Mouse (Mus musculus) macrophage (primary cell): Measurements from ENCODE around the gene Znrd1. TPM values are rescaled to one million over a fixed set of nuclear protein-coding genes. Genes with fewer than 3 reads are reported as not detected.
A peak's percentile ranks its signal among the peaks of the same experiment; 100 is the strongest.

Source experiments
- H3K27ac ChIP-seq: fragments of 350-480 bp; formaldehyde crosslinking; 2 replicates; pipeline ENCODE4 v1.9.0; 2021
- H3K36me3 ChIP-seq: fragments of 350-480 bp; formaldehyde crosslinking; 2 replicates; pipeline ENCODE4 v1.9.0; 2021; ENCODE audit errors: inconsistent target
- H3K4me3 ChIP-seq: fragments of 350-480 bp; formaldehyde crosslinking; 2 replicates; pipeline ENCODE4 v1.9.0; 2021; ENCODE audit errors: inconsistent target
- H3K79me2 ChIP-seq: fragments of 350-480 bp; formaldehyde crosslinking; 2 replicates; pipeline ENCODE4 v1.9.0; 2021; ENCODE audit errors: inconsistent target
- WGBS: methylation state at CpG from one replicate; pipeline ENCODE4 v1.1.7; 2026; ENCODE audit warnings: inconsistent platforms; ENCODE audit not compliant: missing documents; 5-methylcytosine and 5-hydroxymethylcytosine counted together
- polyA plus RNA-seq: library from polyadenylated mRNA; stranded (reverse); fragments of 250-400 nt; gene quantifications from 3 replicates; pipeline ENCODE4 v1.2.4, GENCODE M21; 2018; ENCODE audit warnings: inconsistent platforms

Znrd1 gene
- polyA plus RNA-seq, 1 experiment from 2014 or later = 17.7 TPM

DNA sequence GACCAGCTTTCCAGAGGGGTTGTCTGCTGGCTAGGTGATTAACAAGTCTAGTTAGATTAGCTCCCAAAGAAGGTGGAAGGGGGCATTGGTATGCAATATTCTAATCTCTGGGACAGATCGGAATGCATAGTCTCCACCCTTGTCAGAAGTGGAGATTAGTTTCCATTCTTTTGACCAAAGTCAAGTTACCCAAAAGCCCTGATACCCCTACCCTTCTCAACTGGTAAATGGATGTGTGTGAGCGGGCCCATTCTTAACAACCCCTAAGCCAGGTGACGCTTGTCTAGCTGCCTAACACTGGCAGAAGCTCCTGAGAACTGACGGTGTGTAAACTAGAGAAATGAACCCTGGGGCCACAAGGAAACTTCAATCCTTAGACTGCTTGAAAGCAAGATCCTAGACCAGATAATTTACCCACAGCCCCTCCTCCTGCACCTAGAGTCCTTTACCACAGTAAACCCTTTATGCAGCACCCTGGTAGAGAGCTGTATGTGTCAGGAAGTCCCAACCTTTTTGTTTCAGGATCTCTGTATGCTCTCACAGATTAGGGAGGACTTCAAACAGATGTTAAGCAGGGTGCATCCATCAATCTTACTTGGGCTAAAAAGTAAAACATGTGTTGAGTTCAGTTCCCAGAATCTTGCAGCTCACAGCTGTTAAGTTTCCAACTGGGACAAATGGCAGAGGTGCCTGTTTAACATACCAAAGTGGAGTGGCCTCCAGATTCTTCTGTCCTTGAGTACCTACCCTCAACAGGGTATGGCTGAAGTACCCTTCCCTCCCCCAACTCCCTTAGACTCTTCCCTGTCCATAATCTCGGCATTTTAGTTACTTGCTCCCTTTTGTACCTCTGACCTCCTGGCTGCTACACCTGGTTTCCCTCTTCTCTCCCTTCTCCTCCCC lies 24.1 kb upstream of the Znrd1 start:
- no peak overlapping the region for H3K27ac ChIP-seq

DNA sequence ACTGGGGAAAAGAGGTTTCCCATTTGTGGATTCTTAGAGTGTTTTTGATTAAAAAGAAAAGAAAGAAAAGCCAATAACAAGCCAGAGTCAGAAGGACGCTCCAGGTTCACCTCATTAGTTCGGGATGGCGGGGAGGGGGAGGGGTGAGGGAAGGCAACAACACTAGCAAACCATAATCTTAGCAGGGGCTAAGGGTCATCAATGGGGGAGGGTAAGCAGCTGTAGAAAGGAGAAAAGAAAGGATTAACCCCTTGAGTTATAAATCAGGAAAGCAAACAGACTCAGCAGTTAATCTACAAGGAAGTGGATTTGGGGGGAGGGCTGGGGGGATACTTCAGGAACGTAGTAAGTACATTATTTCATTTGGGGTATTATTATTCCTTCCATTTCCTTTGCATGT lies 23.5 kb upstream of the Znrd1 start:
- no peaks in the 10 kb centered on the region for H3K36me3 ChIP-seq
- no peak overlapping the region for H3K4me3 ChIP-seq
- no peak overlapping the region for H3K27ac ChIP-seq
- no peaks in the 10 kb centered on the region for H3K79me2 ChIP-seq
- 55% methylated on average over 4 of the region's 4 CpGs for WGBS

More for the DNA sequence above, 24.1 kb upstream of the Znrd1 start:
- no peaks in the 10 kb centered on the region for H3K36me3 ChIP-seq
- WGBS = 78% methylated on average over 5 of the region's 5 CpGs
- H3K4me3 ChIP-seq = no peak overlapping the region
- H3K79me2 ChIP-seq = no peaks in the 10 kb centered on the region

DNA sequence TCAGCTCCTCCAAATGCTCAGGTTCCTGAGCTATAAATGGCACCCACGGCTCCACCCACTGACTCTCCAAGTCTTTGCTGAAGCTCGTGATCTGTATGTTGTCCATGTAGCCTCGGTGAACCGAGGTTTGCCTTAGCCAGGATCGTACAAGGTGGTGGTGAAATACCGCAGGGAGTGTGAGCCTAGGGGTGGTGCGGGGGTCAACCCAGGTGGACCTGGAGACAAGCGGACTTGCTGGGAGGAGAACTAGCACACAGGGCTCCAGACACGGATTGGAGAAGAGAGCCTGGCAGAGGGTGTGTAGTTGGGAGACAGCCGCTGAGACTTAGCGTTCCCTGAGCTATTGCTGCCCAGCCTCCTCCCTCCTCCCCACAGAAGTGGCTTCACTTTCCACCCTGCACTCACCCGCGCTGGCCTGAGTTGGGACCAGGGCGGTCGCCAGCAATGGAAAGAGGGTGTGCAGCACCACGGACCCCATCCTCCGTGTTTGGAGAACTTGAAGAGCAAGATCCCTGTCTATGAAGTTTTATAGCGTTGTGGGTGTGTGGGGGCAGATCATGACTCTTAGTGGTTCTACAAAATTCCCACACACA lies 23.0 kb upstream of the Znrd1 start, which contains the start of gene 2410137M14Rik:
TSS of gene 2410137M14Rik (minus strand) at position 17 of the 593 bp plus-strand sequence.
- WGBS = 34% methylated on average over 18 of the region's 18 CpGs

DNA sequence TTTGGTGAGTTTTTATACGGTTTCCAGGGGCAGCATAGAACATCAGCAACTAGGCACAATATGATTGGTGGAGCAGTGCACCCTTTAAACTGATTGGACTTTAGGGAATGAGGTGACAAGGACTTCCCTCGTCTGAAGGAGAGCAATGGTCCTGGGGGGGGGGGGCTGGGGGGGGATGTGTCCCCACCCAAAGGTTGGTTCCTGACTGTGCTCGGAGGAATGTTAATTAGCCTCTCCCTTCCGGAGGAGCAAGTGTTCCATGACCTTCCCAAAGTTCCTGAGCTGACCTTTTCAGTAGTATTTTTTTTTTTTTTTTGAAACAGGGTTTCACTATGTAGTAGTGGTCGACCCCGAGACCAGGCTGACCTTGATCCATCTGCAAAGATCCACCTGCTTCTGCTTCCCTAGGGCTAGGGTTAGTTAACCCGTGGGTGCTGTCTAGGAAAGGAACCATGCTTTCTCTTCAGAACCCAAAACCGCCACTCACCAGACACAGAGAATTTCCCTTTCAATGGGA lies 15.0 kb upstream of the Znrd1 start:
- 88% methylated on average over 8 of the region's 8 CpGs for WGBS

More for the DNA sequence above, 23.0 kb upstream of the Znrd1 start, which contains the start of gene 2410137M14Rik:
- no peaks in the 10 kb centered on the region for H3K79me2 ChIP-seq
- no peak within 1 kb of the TSS for H3K4me3 ChIP-seq
- H3K27ac ChIP-seq = no peak within 1 kb of the TSS
- H3K36me3 ChIP-seq = no peaks in the 10 kb centered on the region

DNA sequence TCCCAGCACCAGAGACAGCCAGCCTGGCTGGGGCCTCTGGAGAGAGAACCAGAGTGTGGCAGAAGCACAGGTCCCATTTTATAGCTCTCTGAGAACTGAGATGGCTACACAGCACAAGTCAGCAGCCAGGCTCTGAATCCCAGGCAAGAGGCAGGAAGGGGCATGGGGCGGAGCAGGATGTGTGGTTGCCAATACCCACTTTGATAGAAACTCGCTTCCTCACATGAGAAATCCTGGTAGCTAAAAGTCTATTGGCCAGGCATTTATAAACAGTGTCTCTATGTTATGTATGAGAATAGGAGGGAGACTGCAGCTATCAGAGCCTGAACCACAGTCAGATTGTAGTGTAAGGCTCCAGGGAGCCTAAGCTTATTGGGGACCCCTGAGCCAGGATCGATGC lies 14.4 kb upstream of the Znrd1 start:
- WGBS = 48% methylated on average over 3 of the region's 3 CpGs
- no peak overlapping the region for H3K27ac ChIP-seq
- H3K4me3 ChIP-seq = no peak overlapping the region
- H3K36me3 ChIP-seq = no peaks in the 10 kb centered on the region
- H3K79me2 ChIP-seq = no peaks in the 10 kb centered on the region

More for the DNA sequence above, 15.0 kb upstream of the Znrd1 start:
- no peaks in the 10 kb centered on the region for H3K36me3 ChIP-seq
- H3K4me3 ChIP-seq = no peak overlapping the region
- no peaks in the 10 kb centered on the region for H3K79me2 ChIP-seq
- H3K27ac ChIP-seq = no peak overlapping the region

DNA sequence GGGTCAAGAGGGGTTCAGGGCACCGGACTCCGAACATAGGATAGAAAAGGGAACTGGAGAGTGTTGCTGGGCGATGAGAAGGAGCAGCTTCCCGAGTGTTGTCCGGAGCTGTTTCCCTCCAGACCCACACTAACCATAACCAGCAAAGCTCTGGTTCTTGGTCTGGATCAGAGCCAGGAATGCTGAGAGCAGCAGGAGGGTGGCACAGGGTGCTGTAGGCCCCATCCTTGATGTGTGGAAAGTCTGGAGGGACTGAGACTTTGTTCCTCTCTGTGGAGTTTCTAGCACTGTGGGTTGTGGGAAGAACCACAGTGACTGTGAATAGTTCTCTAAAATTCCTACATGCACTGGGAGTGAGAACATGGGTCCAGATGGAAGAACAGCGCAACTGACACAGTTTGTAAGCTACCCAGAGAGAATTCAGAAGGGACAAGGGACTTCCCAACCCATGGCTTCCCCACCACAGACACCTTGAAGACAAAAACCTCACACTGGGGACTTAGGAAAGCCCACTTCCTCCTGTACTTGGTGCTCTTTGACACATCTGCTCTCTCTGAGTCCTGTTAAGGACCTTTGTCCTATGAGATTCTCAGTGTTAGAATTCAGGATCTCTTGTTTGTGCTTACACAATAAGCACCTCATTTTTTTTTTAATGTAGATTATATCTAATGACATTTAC lies 13.0 kb upstream of the Znrd1 start:
- Histone ChIP-seq H3K79me2 (no peaks in the 10 kb centered on the region), H3K36me3 (no peaks in the 10 kb centered on the region), H3K27ac (no peak overlapping the region), H3K4me3 (no peak overlapping the region)
- whole genome bisulfite sequencing = 15% methylated on average over 6 of the region's 6 CpGs

DNA sequence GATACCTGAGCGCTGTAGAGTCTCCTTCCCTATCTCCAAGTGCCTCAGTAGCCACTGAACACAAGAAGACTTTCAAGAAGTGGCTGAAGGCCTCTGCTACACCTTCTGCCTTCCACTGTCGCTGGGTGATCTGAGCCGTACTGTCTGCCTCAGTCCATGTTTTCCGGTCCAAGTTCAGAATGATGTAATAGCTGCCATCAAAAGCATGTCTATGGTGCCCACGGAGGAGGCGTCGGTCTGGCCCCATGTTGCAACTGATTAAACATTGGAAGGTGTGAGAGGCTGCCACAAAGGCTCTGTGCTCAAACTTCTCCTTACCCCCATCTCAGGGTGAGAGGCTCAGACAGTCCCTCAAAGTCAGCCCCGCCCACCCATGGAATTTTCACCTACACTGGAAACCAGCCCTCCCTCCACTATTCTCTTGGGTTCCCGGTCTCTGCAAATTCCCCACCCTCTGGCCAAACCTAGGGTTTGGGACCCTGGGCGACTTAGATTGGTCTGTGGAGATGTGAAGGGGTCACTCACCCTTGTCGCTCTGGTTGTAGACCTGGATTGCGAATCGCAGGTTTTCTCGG lies 12.0 kb upstream of the Znrd1 start:
- Histone ChIP-seq H3K27ac (no peak overlapping the region), H3K4me3 (no peak overlapping the region), H3K79me2 (no peaks in the 10 kb centered on the region), H3K36me3 (no peaks in the 10 kb centered on the region)
- 80% methylated on average over 14 of the region's 14 CpGs for WGBS

DNA sequence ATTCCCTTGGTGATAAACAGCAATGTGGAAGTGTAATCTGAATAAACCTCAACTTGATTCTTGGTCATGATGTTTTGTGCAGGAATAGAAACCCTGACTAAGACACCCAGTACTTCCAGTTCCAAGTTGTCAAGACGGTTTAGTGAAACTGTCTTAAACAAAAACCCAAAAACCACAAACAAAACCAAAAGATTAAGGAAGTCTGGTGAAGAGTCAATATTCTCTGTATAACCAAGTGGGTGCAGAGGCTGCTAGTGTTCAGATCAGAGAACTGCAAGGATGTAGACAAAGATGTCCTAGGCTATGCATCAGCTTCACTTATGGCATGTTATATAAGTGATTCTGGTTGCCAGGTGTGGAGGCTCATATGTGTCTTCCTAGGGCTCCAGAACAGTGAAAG lies 8.5 kb upstream of the Znrd1 start:
- Histone ChIP-seq H3K27ac (no peak overlapping the region), H3K79me2 (no peaks in the 10 kb centered on the region), H3K36me3 (no peaks in the 10 kb centered on the region), H3K4me3 (no peak overlapping the region)
- 9% methylated on average over 1 of the region's 1 CpGs for WGBS

DNA sequence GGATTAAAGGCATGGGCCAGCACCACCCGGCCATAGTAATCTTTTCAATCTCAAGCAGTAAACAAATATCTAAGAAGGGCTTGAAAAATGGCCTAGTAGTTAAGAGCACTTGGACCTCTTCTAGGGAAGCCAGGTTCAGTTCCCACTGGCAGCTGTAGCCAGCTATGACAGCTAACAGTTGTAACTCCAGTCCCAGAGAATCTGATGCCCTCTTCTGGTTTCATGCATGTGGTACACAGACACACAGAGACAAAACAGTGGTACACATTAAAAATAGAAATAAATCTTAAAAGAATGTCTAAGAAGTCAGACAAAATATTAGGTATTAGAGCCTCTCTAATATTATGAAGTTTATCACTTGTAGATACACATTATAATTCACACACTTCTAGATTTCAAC lies 2.8 kb upstream of the Znrd1 start:
- 85% methylated on average over 1 of the region's 1 CpGs for WGBS
- Histone ChIP-seq H3K79me2 (peaks cover 9% of the 10 kb centered on the region; the same call in 1 of the 2 replicates), H3K36me3 (peaks cover 6% of the 10 kb centered on the region; the same call in 1 of the 2 replicates), H3K4me3 (no peak overlapping the region), H3K27ac (no peak overlapping the region)

DNA sequence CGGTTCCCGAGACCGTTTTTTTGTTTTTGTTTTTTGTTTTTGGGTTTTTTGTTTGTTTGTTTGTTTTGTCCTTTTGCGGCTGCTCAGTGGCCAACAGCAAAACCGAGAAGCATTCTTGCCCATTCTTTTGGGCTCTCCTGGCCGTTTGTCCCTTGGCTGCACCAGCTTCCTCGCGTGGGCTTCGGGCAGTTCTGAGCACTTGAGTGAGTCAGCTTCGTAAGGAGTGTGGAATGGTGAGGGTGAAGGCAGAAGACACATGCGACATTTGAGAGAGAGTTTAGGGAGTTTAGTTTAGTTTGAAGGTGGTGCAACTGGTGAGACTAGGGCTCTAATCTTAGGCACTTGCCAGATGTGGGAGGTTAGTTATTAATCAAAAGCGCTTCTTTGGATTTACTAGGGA lies 525 bp upstream of the Znrd1 start:
- peaks cover 9% of the 10 kb centered on the region; the same call in 1 of the 2 replicates for H3K79me2 ChIP-seq
- H3K36me3 ChIP-seq = peaks cover 22% of the 10 kb centered on the region; the same call in 1 of the 2 replicates
- H3K4me3 ChIP-seq = peak overlapping the region; percentile 94
- H3K27ac ChIP-seq = peak overlapping the region; percentile 56
- WGBS = 36% methylated on average over 12 of the region's 12 CpGs

DNA sequence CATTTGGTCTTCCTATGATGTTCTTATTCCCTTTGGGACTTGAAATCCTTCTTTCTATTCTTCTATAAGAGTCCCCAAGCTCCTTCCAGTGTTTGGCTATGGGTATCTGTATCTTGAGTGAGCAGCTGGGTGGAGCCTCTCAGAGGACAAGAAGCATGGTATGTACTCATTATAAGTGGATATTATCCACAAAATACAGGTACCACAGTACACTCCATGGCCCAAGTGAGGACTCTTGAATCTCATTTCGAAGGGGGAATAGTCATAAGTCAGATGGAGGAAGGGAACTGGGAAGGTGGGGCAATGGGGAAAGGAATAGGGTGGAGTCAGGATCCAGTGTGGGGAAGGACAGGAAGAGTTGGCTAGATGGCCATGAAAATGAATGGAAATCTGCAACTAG lies 5.3 kb downstream of the Znrd1 start:
- H3K27ac ChIP-seq = no peak overlapping the region
- H3K36me3 ChIP-seq = peaks cover 34% of the 10 kb centered on the region; the same call in 1 of the 2 replicates
- H3K4me3 ChIP-seq = no peak overlapping the region
- peaks cover 23% of the 10 kb centered on the region for H3K79me2 ChIP-seq
- 100% methylated on average over 1 of the region's 1 CpGs for WGBS

DNA sequence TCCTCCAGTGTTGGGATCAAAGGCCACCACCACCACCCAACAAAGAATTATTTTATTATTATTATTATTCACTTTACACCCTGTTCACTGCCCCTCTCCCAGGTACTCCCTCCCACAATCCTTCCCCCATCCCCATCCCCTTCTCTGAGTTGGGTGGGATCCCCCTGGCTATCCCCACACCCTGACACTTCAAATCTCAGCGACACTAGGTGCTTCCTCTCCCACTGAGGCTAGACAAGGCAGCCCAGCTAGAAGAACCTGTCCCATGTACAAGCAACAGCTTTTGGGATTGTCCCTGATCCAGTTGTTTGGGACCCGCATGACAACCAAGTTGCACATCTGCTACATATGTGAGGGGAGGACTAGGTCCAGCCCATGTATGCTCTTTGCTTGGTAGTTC lies 5.7 kb downstream of the Znrd1 start:
- Histone ChIP-seq H3K27ac (no peak overlapping the region), H3K79me2 (peaks cover 19% of the 10 kb centered on the region), H3K4me3 (no peak overlapping the region), H3K36me3 (peaks cover 34% of the 10 kb centered on the region; the same call in 1 of the 2 replicates)
- 97% methylated on average over 2 of the region's 2 CpGs for WGBS

DNA sequence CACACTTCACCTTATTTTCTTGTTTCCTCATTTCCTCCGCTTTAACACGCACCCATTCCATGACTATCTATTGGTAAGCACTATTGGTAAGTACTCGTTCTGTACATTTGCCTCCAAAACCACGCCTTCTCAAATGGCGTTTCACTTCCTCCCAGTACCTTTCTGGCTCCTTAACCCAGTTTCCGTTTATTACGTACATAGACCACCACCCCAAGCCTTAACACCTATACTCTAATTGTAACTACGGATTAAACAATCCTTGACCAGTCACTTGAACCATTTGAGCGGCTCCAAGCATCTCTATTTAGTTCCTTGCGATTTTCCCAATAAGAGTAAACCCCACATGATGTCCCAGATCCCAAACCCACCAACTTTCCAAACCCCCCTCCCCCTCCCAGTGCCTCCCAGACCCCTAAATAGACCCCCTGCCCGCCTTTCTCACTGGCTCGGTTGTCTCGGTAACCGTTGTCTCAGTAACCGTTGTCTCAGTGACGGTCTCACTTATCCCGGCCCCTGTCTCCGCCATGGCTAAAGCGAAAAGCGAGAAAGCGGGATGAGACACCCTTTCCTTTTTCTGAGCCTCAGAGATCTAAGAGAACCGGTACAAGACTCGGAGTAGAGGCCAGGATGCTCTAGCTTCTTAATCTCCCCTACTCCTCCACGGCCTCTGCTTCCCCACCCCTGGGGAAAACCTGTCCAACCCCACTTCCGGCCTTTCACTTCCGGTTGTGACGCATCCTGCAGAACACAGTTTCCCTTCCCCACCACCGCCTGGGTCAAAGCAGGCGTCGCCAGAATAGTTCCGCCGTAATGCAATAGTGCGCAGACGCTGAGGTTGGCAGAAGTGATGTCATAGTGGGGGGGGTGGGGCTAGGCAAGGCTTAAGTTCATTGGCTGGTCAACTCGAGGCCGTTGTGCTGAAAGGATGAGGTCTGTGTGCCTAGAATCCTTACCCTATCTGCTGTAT lies 7.1 kb downstream of the Znrd1 start, which contains the start of gene Ppp1r11:
TSS of gene Ppp1r11 (minus strand) at position 761 of the 967 bp plus-strand sequence.
- H3K79me2 ChIP-seq = peaks cover 15% of the 10 kb centered on the region

More for the DNA sequence above, 7.1 kb downstream of the Znrd1 start, which contains the start of gene Ppp1r11:
- Histone ChIP-seq H3K4me3 (peak within 1 kb of the TSS; percentile 98), H3K36me3 (peaks cover 30% of the 10 kb centered on the region; the same call in 1 of the 2 replicates), H3K27ac (peak within 1 kb of the TSS; percentile 56)
- WGBS = 0% methylated on average over 31 of the region's 36 CpGs
